Mouse (Mus musculus): ENCODE measurements around the gene Ccl22. TPM values are rescaled to one million over a fixed set of nuclear protein-coding genes. Genes with fewer than 3 reads are reported as not detected.

Ccl22 gene
- polyA plus RNA-seq, 1 experiment: not detected

- peaks cover 9% of the 10 kb centered on the region for H3K36me3 ChIP-seq (ENCODE audit: control insufficient read depth, insufficient read depth)
- H3K79me2 ChIP-seq (ENCODE audit: control insufficient read depth, insufficient read depth): peaks cover 7% of the 10 kb centered on the region
- no peaks in the 10 kb centered on the region for H3K27me3 ChIP-seq (ENCODE audit: control insufficient read depth, insufficient read depth, insufficient read length)
- no peak overlapping the region for H3K4me3 ChIP-seq (ENCODE audit: insufficient read depth, poor library complexity, severe bottlenecking)
- TF ChIP-seq CEBPB (IDR thresholded peaks at IDR 0.05; ENCODE audit: low read depth): no peak
- no peak for TF ChIP-seq MYOG (IDR thresholded peaks at IDR 0.05; ENCODE audit: control insufficient read depth, extremely low read depth, insufficient read length)
- TF ChIP-seq USF1 (IDR thresholded peaks at IDR 0.05; ENCODE audit: low read depth): no peak
- no peak for TF ChIP-seq MAX (IDR thresholded peaks at IDR 0.05)
- TF ChIP-seq MYOD1 (IDR thresholded peaks at IDR 0.05; ENCODE audit: control insufficient read depth, insufficient read length, low read depth): no peak
- no peak for TF ChIP-seq CTCF (IDR thresholded peaks at IDR 0.05; ENCODE audit: control insufficient read depth, insufficient read depth, insufficient read length)
- TF ChIP-seq FOSL1 (IDR thresholded peaks at IDR 0.05; ENCODE audit: insufficient read depth, low read length, poor library complexity, severe bottlenecking): no peak
- H3K79me3 ChIP-seq (ENCODE audit: low read depth): peaks cover 2% of the 10 kb centered on the region
- H3ac ChIP-seq (ENCODE audit: control insufficient read depth, insufficient read length, low read depth): no peak overlapping the region
Observed at GRCm38 (mm10) chr8:94780491-94781154, 35.2 kb downstream of the Ccl22 start.

- H3ac ChIP-seq (ENCODE audit: control insufficient read depth, insufficient read length, low read depth): no peak overlapping the region
- no peaks in the 10 kb centered on the region for H3K27me3 ChIP-seq (ENCODE audit: control insufficient read depth, insufficient read depth, insufficient read length)
- peaks cover 9% of the 10 kb centered on the region for H3K36me3 ChIP-seq (ENCODE audit: control insufficient read depth, insufficient read depth)
- no peak overlapping the region for H3K4me3 ChIP-seq (ENCODE audit: insufficient read depth, poor library complexity, severe bottlenecking)
- H3K79me2 ChIP-seq (ENCODE audit: control insufficient read depth, insufficient read depth): peaks cover 7% of the 10 kb centered on the region
- peaks cover 2% of the 10 kb centered on the region for H3K79me3 ChIP-seq (ENCODE audit: low read depth)
- TF ChIP-seq MYOD1 (IDR thresholded peaks at IDR 0.05; ENCODE audit: control insufficient read depth, insufficient read length, low read depth) (no peak), CTCF (IDR thresholded peaks at IDR 0.05; ENCODE audit: control insufficient read depth, insufficient read depth, insufficient read length) (no peak), MYOG (IDR thresholded peaks at IDR 0.05; ENCODE audit: control insufficient read depth, extremely low read depth, insufficient read length) (no peak), USF1 (IDR thresholded peaks at IDR 0.05; ENCODE audit: low read depth) (no peak), MAX (IDR thresholded peaks at IDR 0.05) (no peak), CEBPB (IDR thresholded peaks at IDR 0.05; ENCODE audit: low read depth) (no peak), FOSL1 (IDR thresholded peaks at IDR 0.05; ENCODE audit: insufficient read depth, low read length, poor library complexity, severe bottlenecking) (no peak)
Observed at GRCm38 (mm10) chr8:94781155-94781837, 35.9 kb downstream of the Ccl22 start.

- peaks cover 9% of the 10 kb centered on the region for H3K36me3 ChIP-seq (ENCODE audit: control insufficient read depth, insufficient read depth)
- peaks cover 2% of the 10 kb centered on the region for H3K79me3 ChIP-seq (ENCODE audit: low read depth)
- no peak overlapping the region for H3K4me3 ChIP-seq (ENCODE audit: insufficient read depth, poor library complexity, severe bottlenecking)
- no peaks in the 10 kb centered on the region for H3K27me3 ChIP-seq (ENCODE audit: control insufficient read depth, insufficient read depth, insufficient read length)
- no peak for TF ChIP-seq MAX (IDR thresholded peaks at IDR 0.05)
- no peak for TF ChIP-seq MYOG (IDR thresholded peaks at IDR 0.05; ENCODE audit: control insufficient read depth, extremely low read depth, insufficient read length)
- no peak for TF ChIP-seq CEBPB (IDR thresholded peaks at IDR 0.05; ENCODE audit: low read depth)
- no peak for TF ChIP-seq USF1 (IDR thresholded peaks at IDR 0.05; ENCODE audit: low read depth)
- TF ChIP-seq FOSL1 (IDR thresholded peaks at IDR 0.05; ENCODE audit: insufficient read depth, low read length, poor library complexity, severe bottlenecking): no peak
- no peak for TF ChIP-seq CTCF (IDR thresholded peaks at IDR 0.05; ENCODE audit: control insufficient read depth, insufficient read depth, insufficient read length)
- no peak for TF ChIP-seq MYOD1 (IDR thresholded peaks at IDR 0.05; ENCODE audit: control insufficient read depth, insufficient read length, low read depth)
- peaks cover 6% of the 10 kb centered on the region for H3K79me2 ChIP-seq (ENCODE audit: control insufficient read depth, insufficient read depth)
- no peak overlapping the region for H3ac ChIP-seq (ENCODE audit: control insufficient read depth, insufficient read length, low read depth)
Observed at GRCm38 (mm10) chr8:94781838-94782235, 36.4 kb downstream of the Ccl22 start.

GRCm38 (mm10) chr8:94783890-94784289 is 38.5 kb downstream of the Ccl22 start:
- no peaks in the 10 kb centered on the region for H3K79me3 ChIP-seq (ENCODE audit: low read depth)
- peaks cover 9% of the 10 kb centered on the region for H3K36me3 ChIP-seq (ENCODE audit: control insufficient read depth, insufficient read depth)
- no peak overlapping the region for H3K4me3 ChIP-seq (ENCODE audit: insufficient read depth, poor library complexity, severe bottlenecking)
- no peaks in the 10 kb centered on the region for H3K79me2 ChIP-seq (ENCODE audit: control insufficient read depth, insufficient read depth)
- no peaks in the 10 kb centered on the region for H3K27me3 ChIP-seq (ENCODE audit: control insufficient read depth, insufficient read depth, insufficient read length)
- H3ac ChIP-seq (ENCODE audit: control insufficient read depth, insufficient read length, low read depth): no peak overlapping the region
- TF ChIP-seq MYOG (IDR thresholded peaks at IDR 0.05; ENCODE audit: control insufficient read depth, extremely low read depth, insufficient read length) (no peak), FOSL1 (IDR thresholded peaks at IDR 0.05; ENCODE audit: insufficient read depth, low read length, poor library complexity, severe bottlenecking) (no peak), CTCF (IDR thresholded peaks at IDR 0.05; ENCODE audit: control insufficient read depth, insufficient read depth, insufficient read length) (no peak), MYOD1 (IDR thresholded peaks at IDR 0.05; ENCODE audit: control insufficient read depth, insufficient read length, low read depth) (no peak), USF1 (IDR thresholded peaks at IDR 0.05; ENCODE audit: low read depth) (no peak), CEBPB (IDR thresholded peaks at IDR 0.05; ENCODE audit: low read depth) (no peak), MAX (IDR thresholded peaks at IDR 0.05) (no peak)

- TF ChIP-seq MYOG (IDR thresholded peaks at IDR 0.05; ENCODE audit: control insufficient read depth, extremely low read depth, insufficient read length) (no peak), MYOD1 (IDR thresholded peaks at IDR 0.05; ENCODE audit: control insufficient read depth, insufficient read length, low read depth) (no peak), MAX (IDR thresholded peaks at IDR 0.05) (no peak), CEBPB (IDR thresholded peaks at IDR 0.05; ENCODE audit: low read depth) (no peak), USF1 (IDR thresholded peaks at IDR 0.05; ENCODE audit: low read depth) (no peak), FOSL1 (IDR thresholded peaks at IDR 0.05; ENCODE audit: insufficient read depth, low read length, poor library complexity, severe bottlenecking) (no peak), CTCF (IDR thresholded peaks at IDR 0.05; ENCODE audit: control insufficient read depth, insufficient read depth, insufficient read length) (peak; percentile 28)
Observed at GRCm38 (mm10) chr8:94785247-94785985, 40.0 kb downstream of the Ccl22 start.

More at GRCm38 (mm10) chr8:94785247-94785985, 40.0 kb downstream of the Ccl22 start:
- no peak overlapping the region for H3ac ChIP-seq (ENCODE audit: control insufficient read depth, insufficient read length, low read depth)
- H3K79me3 ChIP-seq (ENCODE audit: low read depth): no peaks in the 10 kb centered on the region
- H3K27me3 ChIP-seq (ENCODE audit: control insufficient read depth, insufficient read depth, insufficient read length): no peaks in the 10 kb centered on the region
- H3K36me3 ChIP-seq (ENCODE audit: control insufficient read depth, insufficient read depth): no peaks in the 10 kb centered on the region
- no peak overlapping the region for H3K4me3 ChIP-seq (ENCODE audit: insufficient read depth, poor library complexity, severe bottlenecking)
- no peaks in the 10 kb centered on the region for H3K79me2 ChIP-seq (ENCODE audit: control insufficient read depth, insufficient read depth)
